Mouse (Mus musculus): ENCODE data around the gene Dkk1. TPM values are rescaled to one million over a fixed set of nuclear protein-coding genes. Genes with fewer than 3 reads are reported as not detected.
"Not testable (repeated sequence)": the region's sequence is repeated elsewhere in the genome, so short reads cannot be mapped to it uniquely, and the experiment has no call there.

Gene Dkk1
- 3.4 and 4.3 TPM in 2 replicates for polyA plus RNA-seq (2016; fragmentation: Nextera tagmentation; extraction: Ambion mirVana)

- Histone ChIP-seq H3K4me3 (peak within 1 kb of the TSS; percentile 46), H3K36me3 (replicated peaks) (no peaks in the 10 kb centered on the region), H3K27ac (no peak within 1 kb of the TSS), H3K4me1 (peaks cover 43% of the 10 kb centered on the region), H3K27me3 (ENCODE audit: poor library complexity, severe bottlenecking) (peaks cover 95% of the 10 kb centered on the region), H3K9me3 (no peaks in the 10 kb centered on the region)
- DNase-seq (ENCODE audit: extremely low spot score, low spot score): peak; percentile 76
- WGBS: under 1% methylated on average over 26 of the region's 26 CpGs
Measured at GRCm38 (mm10) chr19:30549044-30549853, at the start of gene Dkk1. Gene Dkk1, minus strand, starts transcription at chr19:30549665.

DNA sequence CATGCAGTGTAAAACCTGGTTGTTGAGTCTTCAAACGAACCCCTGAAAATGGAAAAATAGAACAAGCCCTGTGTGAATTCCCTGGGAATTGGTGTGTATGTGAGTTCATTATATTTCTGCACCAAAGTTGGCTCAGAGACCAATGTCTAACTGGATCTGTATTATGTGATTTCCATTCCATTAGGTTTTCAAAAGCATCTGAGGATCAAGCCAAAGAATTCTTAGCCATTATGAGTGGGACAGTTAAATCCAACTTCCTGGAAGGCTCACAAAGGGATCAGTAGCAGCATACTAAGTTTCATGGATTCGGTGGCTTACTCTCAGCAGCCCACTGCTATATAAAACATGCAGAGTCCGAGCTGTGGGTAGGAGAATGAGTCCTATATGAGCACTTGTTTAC, 36.9 kb upstream of the Dkk1 start:
- WGBS: 72% methylated on average over 3 of the region's 3 CpGs
- Histone ChIP-seq H3K4me3 (no peak overlapping the region), H3K9me3 (no peaks in the 10 kb centered on the region), H3K36me3 (replicated peaks) (no peaks in the 10 kb centered on the region), H3K4me1 (no peaks in the 10 kb centered on the region), H3K27me3 (ENCODE audit: poor library complexity, severe bottlenecking) (no peaks in the 10 kb centered on the region), H3K27ac (no peak overlapping the region)
- DNase-seq (ENCODE audit: extremely low spot score, low spot score): no peak

DNA sequence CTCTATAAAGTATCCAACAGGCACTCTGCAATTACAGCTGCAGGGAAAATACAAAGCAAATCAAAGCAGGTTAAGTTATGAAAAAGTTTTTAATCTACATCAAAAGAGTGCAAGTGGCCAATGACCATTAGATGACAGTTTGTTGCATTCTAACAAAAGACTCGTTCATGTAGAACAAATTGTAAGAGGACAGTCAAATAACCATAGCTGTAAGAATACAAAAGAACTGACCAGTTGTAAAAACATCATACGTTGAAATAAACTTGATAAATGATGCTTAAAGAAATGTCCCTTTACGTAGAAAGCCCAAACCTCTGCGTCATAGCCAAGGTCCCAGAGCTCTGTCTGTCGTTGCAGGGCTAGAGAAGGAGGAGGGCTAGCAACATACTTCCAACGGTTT, 15.1 kb upstream of the Dkk1 start:
- Histone ChIP-seq H3K4me1 (peaks cover 7% of the 10 kb centered on the region; the same call in 1 of the 2 replicates), H3K9me3 (no peaks in the 10 kb centered on the region), H3K27ac (no peak overlapping the region), H3K36me3 (replicated peaks) (no peaks in the 10 kb centered on the region), H3K4me3 (no peak overlapping the region), H3K27me3 (ENCODE audit: poor library complexity, severe bottlenecking) (no peaks in the 10 kb centered on the region)
- DNase-seq (ENCODE audit: extremely low spot score, low spot score): no peak
- WGBS: 66% methylated on average over 6 of the region's 6 CpGs

DNA sequence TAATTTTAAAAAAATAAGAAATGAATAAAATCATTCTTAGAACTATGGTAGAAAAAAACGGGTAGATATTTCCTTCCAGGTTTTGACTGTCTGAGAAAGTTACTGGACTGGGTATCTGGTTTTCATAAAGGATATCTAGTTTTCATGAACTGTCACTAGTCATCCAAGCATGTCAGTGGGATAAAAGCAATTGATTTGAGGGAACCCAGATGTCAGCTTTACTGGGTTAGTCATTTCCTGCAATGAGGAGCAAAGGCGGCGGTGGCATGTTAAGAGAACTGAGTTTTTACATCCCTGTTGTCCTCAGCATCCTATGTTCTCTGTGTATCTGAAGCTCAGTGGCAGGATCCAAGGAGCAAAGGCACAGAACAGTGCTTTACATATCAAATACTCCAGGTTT, 14.4 kb upstream of the Dkk1 start:
- Histone ChIP-seq H3K27me3 (ENCODE audit: poor library complexity, severe bottlenecking) (no peaks in the 10 kb centered on the region), H3K9me3 (no peaks in the 10 kb centered on the region), H3K36me3 (replicated peaks) (no peaks in the 10 kb centered on the region), H3K4me1 (peaks cover 7% of the 10 kb centered on the region; the same call in 1 of the 2 replicates), H3K27ac (no peak overlapping the region), H3K4me3 (no peak overlapping the region)
- no peak for DNase-seq (ENCODE audit: extremely low spot score, low spot score)
- 89% methylated on average over 3 of the region's 3 CpGs for WGBS

DNA sequence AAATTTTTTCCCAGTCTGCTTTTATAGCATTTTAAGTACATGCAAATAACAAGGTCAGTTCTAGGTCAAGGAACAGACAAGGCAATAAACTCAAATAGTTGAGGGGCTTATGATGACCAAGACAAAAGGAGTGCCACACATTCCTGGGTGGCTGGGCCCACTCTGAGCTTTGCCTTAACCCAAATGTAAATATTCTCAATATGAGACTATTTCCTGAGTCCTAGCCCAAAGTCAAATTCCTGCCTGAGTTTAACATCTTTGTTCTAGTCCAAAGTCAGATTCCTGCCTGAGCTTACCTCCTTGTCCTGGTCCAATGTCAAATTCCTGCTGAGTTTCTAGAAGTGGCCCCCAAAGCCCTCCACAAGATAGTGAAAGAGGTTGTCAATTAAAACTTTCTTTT, 8.6 kb upstream of the Dkk1 start:
- Histone ChIP-seq H3K27ac (no peak overlapping the region), H3K27me3 (ENCODE audit: poor library complexity, severe bottlenecking) (peaks cover 14% of the 10 kb centered on the region), H3K9me3 (no peaks in the 10 kb centered on the region), H3K4me3 (no peak overlapping the region), H3K36me3 (replicated peaks) (no peaks in the 10 kb centered on the region), H3K4me1 (peaks cover 14% of the 10 kb centered on the region)
- no peak for DNase-seq (ENCODE audit: extremely low spot score, low spot score)

- peak; percentile 64 for DNase-seq (ENCODE audit: extremely low spot score, low spot score)
- Histone ChIP-seq H3K4me3 (peak overlapping the region; percentile 44), H3K4me1 (peaks cover 25% of the 10 kb centered on the region), H3K9me3 (no peaks in the 10 kb centered on the region), H3K36me3 (replicated peaks) (no peaks in the 10 kb centered on the region), H3K27ac (no peak overlapping the region), H3K27me3 (ENCODE audit: poor library complexity, severe bottlenecking) (peaks cover 49% of the 10 kb centered on the region)
- under 1% methylated on average over 12 of the region's 12 CpGs for WGBS
Measured at GRCm38 (mm10) chr19:30554467-30554881, 5.0 kb upstream of the Dkk1 start.

DNA sequence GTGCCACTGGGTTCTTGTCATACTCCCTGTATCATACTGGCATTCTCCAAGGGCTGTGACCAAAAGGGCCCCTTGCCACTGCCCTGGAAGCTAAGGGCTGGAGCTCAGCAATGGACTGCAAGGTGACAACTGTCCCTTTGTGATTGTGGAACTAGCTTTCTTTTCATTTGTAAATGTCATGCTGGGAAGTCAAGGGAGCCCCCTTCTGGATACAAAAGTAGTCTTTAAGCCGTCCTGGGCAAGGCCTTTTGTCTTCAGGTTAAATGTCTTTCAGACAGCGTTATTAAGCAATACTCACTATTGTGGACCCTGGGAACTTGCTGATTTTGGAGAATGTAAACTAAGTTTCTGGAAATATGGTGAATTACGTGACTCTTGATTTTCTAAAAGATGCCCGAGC, 4.3 kb upstream of the Dkk1 start:
- H3K4me1 ChIP-seq: peaks cover 32% of the 10 kb centered on the region
- H3K36me3 ChIP-seq (replicated peaks): no peaks in the 10 kb centered on the region
- no peak overlapping the region for H3K27ac ChIP-seq
- peak; percentile 20 for DNase-seq (ENCODE audit: extremely low spot score, low spot score)
- H3K4me3 ChIP-seq: no peak overlapping the region
- 2% methylated on average over 4 of the region's 4 CpGs for WGBS
- peaks cover 57% of the 10 kb centered on the region for H3K27me3 ChIP-seq (ENCODE audit: poor library complexity, severe bottlenecking)
- no peaks in the 10 kb centered on the region for H3K9me3 ChIP-seq

GRCm38 (mm10) chr19:30552260-30552659, 2.8 kb upstream of the Dkk1 start:
- DNase-seq (ENCODE audit: extremely low spot score, low spot score): no peak
- peaks cover 72% of the 10 kb centered on the region for H3K27me3 ChIP-seq (ENCODE audit: poor library complexity, severe bottlenecking)
- no peak overlapping the region for H3K4me3 ChIP-seq
- 64% methylated on average over 8 of the region's 8 CpGs for WGBS
- no peak overlapping the region for H3K27ac ChIP-seq
- no peaks in the 10 kb centered on the region for H3K9me3 ChIP-seq
- peaks cover 46% of the 10 kb centered on the region for H3K4me1 ChIP-seq
- no peaks in the 10 kb centered on the region for H3K36me3 ChIP-seq (replicated peaks)

DNA sequence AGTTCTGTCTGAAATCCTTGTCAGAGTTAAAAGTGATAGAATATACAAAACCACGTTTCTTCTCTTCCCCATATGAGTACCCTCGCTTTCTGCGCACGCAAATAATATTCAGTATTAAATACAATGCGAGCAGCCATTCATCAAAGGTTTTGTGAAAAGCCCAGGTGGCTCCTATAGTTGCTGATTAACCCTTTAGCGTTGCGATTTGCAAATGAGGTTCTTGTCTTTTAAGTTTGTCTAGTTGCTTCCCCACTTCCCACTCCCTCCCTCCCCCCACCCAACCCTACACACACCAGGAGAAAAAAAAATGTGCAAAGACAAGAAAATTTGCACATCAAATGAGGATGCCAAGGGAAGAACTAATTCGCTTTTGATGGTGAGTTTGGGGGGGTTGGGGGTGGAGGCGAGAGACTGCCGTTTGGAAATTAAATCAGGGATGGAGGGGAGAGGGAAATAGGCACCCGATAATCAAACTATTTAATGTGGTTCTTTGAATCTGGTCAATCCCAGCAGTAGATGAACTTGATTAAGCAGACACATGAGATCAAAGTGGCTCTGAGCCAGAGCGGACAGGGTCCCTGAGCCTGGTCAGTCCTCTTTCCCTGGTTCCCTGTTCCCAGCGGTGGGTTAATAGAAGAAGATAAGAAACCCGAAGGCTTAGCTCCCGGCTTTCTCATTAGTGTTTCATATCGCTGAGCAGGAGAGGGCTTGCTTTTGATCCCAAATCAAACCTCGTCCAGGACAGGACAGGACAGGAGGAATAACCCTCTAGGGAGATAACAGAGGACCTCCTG, 586 bp upstream of the Dkk1 start:
- peak; percentile 23 for DNase-seq (ENCODE audit: extremely low spot score, low spot score)
- Histone ChIP-seq H3K4me1 (peaks cover 46% of the 10 kb centered on the region), H3K36me3 (replicated peaks) (no peaks in the 10 kb centered on the region), H3K27me3 (ENCODE audit: poor library complexity, severe bottlenecking) (peaks cover 94% of the 10 kb centered on the region), H3K9me3 (no peaks in the 10 kb centered on the region), H3K4me3 (peak overlapping the region; percentile 46), H3K27ac (no peak overlapping the region)
- WGBS: under 1% methylated on average over 17 of the region's 17 CpGs

GRCm38 (mm10) chr19:30548411-30549043, 938 bp downstream of the Dkk1 start:
- Histone ChIP-seq H3K36me3 (replicated peaks) (no peaks in the 10 kb centered on the region), H3K4me3 (peak overlapping the region; percentile 46), H3K27ac (no peak overlapping the region), H3K9me3 (no peaks in the 10 kb centered on the region), H3K4me1 (peaks cover 36% of the 10 kb centered on the region), H3K27me3 (ENCODE audit: poor library complexity, severe bottlenecking) (peaks cover 95% of the 10 kb centered on the region)
- peak; percentile 55 for DNase-seq (ENCODE audit: extremely low spot score, low spot score)
- under 1% methylated on average over 23 of the region's 23 CpGs for WGBS

- H3K36me3 ChIP-seq (replicated peaks); H3K4me1 ChIP-seq: not testable (repeated sequence)
Measured at GRCm38 (mm10) chr19:30539365-30539941, 10.0 kb downstream of the Dkk1 start.

DNA sequence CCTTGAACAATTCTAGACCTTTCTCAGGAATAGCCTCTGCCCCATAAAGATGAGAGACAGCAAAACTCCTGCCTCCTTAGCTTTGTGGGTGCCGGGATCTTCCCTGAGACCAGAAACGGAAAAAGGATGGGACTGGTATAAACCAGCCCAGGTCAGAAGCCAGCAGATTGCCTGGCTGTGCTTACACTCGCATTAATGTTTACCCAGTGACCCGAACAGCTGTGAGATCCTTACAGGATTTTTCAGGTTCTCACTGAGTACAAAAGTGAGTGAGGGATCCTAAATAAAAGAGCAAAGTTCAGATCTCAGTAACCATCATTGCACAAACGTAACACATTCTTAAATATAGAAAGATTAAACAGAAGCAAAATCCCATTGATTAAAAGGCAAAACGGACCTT, 32.7 kb downstream of the Dkk1 start:
- Histone ChIP-seq H3K4me1 (peaks cover 3% of the 10 kb centered on the region), H3K36me3 (replicated peaks) (no peaks in the 10 kb centered on the region), H3K4me3 (no peak overlapping the region), H3K27ac (no peak overlapping the region), H3K9me3 (no peaks in the 10 kb centered on the region), H3K27me3 (ENCODE audit: poor library complexity, severe bottlenecking) (no peaks in the 10 kb centered on the region)
- no peak for DNase-seq (ENCODE audit: extremely low spot score, low spot score)
- WGBS: 84% methylated on average over 6 of the region's 6 CpGs

More at GRCm38 (mm10) chr19:30539365-30539941, 10.0 kb downstream of the Dkk1 start:
- 1% methylated on average over 44 of the region's 44 CpGs for WGBS
- H3K27ac ChIP-seq: peak overlapping the region; percentile 67; the same call in 1 of the 2 replicates
- peak; percentile 39 for DNase-seq (ENCODE audit: extremely low spot score, low spot score)
- H3K27me3 ChIP-seq (ENCODE audit: poor library complexity, severe bottlenecking): peaks cover 52% of the 10 kb centered on the region
- H3K4me3 ChIP-seq: peak overlapping the region; percentile 54
- H3K9me3 ChIP-seq: not testable (repeated sequence)

All from forebrain, embryonic 10.5 days (tissue).